Mouse (Mus musculus) layer of hippocampus, adult 9-11 months (tissue): ENCODE data around the gene Ahdc1.

ENCODE experiments used
- DNase-seq: peaks from one replicate; pipeline ENCODE4 v3.0.0; 2022

Ahdc1 gene

GRCm38 (mm10) chr4:133057389-133058122, 46.5 kb downstream of the Ahdc1 start:
- no peak for DNase-seq

GRCm38 (mm10) chr4:133058123-133058453, 47.0 kb downstream of the Ahdc1 start:
- DNase-seq, result no peak

- no peak for DNase-seq
Measured at GRCm38 (mm10) chr4:133058513-133059480, 47.7 kb downstream of the Ahdc1 start.

- DNase-seq, result no peak
Measured at GRCm38 (mm10) chr4:133060702-133061101, 49.6 kb downstream of the Ahdc1 start.

GRCm38 (mm10) chr4:133061798-133062197, 50.7 kb downstream of the Ahdc1 start:
- no peak for DNase-seq

- DNase-seq, result no peak
Measured at GRCm38 (mm10) chr4:133062286-133062685, 51.2 kb downstream of the Ahdc1 start.

GRCm38 (mm10) chr4:133063203-133063602, 52.1 kb downstream of the Ahdc1 start:
- no peak for DNase-seq

GRCm38 (mm10) chr4:133063799-133064198, 52.7 kb downstream of the Ahdc1 start:
- no peak for DNase-seq

GRCm38 (mm10) chr4:133064791-133065190, 53.7 kb downstream of the Ahdc1 start:
- no peak for DNase-seq

- DNase-seq, result no peak
Measured at GRCm38 (mm10) chr4:133065894-133066386, 54.9 kb downstream of the Ahdc1 start.

GRCm38 (mm10) chr4:133068400-133069138, 57.5 kb downstream of the Ahdc1 start:
- no peak for DNase-seq

GRCm38 (mm10) chr4:133070388-133070787, 59.3 kb downstream of the Ahdc1 start:
- DNase-seq, result no peak

GRCm38 (mm10) chr4:133070821-133071372, 59.8 kb downstream of the Ahdc1 start:
- DNase-seq, result no peak

- no peak for DNase-seq
Measured at GRCm38 (mm10) chr4:133073192-133073591, 62.1 kb downstream of the Ahdc1 start.

- DNase-seq, result no peak
Measured at GRCm38 (mm10) chr4:133074070-133074819, 63.2 kb downstream of the Ahdc1 start.

GRCm38 (mm10) chr4:133074894-133075572, 64.0 kb downstream of the Ahdc1 start:
- DNase-seq, result no peak

GRCm38 (mm10) chr4:133078947-133079346, 67.9 kb downstream of the Ahdc1 start:
- DNase-seq, result no peak

GRCm38 (mm10) chr4:133079416-133080113, 68.5 kb downstream of the Ahdc1 start:
- DNase-seq, result no peak

GRCm38 (mm10) chr4:133080862-133081261, 69.8 kb downstream of the Ahdc1 start:
- no peak for DNase-seq

GRCm38 (mm10) chr4:133082216-133082773, 71.2 kb downstream of the Ahdc1 start:
- no peak for DNase-seq
